Mouse (Mus musculus): ENCODE results near the gene Atg4d. TPM values are rescaled to one million over a fixed set of nuclear protein-coding genes. Genes with fewer than 3 reads are reported as not detected.
A peak's percentile ranks its signal among the peaks of the same experiment; 100 is the strongest.
"Not testable (repeated sequence)": the region's sequence is repeated elsewhere in the genome, so short reads cannot be mapped to it uniquely, and the experiment has no call there.

Gene Atg4d
- total and polyA plus RNA-seq, 3 experiments = 83.9 to 99.7 TPM; not detected in 1

- H3K4me3 ChIP-seq (ENCODE audit: control insufficient read depth in 1 of 2, insufficient read depth in 1 of 2, low read depth in 2 of 2, low read length in 2 of 2) = peak overlapping the region; percentile 23 to 63
- no peaks in the 10 kb centered on the region for H3K9me3 ChIP-seq (replicated peaks; ENCODE audit: insufficient read depth, low read length)
- TF ChIP-seq MYB (IDR thresholded peaks at IDR 0.05; ENCODE audit: low read depth, low read length) = no peak
- TF ChIP-seq CTCF (IDR thresholded peaks at IDR 0.05 in 2 of 3, conservative IDR thresholded peaks at IDR 0.05 in 1 of 3; ENCODE audit: control insufficient read depth in 1 of 3, insufficient read depth in 1 of 3, low read depth in 2 of 3, low read length in 3 of 3, poor library complexity in 1 of 3, severe bottlenecking in 1 of 3) = peak in 2 of 3 experiments; percentile 66 to 94; a peak in 4 of 6 replicates
- TF ChIP-seq MXI1 (IDR thresholded peaks at IDR 0.05; ENCODE audit: low read depth, low read length) = no peak
- TF ChIP-seq KAT2A (conservative IDR thresholded peaks at IDR 0.05; ENCODE audit: low read depth, low read length) = no peak
- TF ChIP-seq EP300 (IDR thresholded peaks at IDR 0.05; ENCODE audit: low read depth in 1 of 2, low read length in 2 of 2) = no peak
- TF ChIP-seq USF2 (IDR thresholded peaks at IDR 0.05; ENCODE audit: borderline replicate concordance in 1 of 2, insufficient read depth in 1 of 2, low read depth in 1 of 2, low read length in 2 of 2) = no peak
- peak; percentile 50; the same call in 1 of the 2 replicates for TF ChIP-seq TBP (IDR thresholded peaks at IDR 0.05; ENCODE audit: low read depth, low read length)
- no peak for TF ChIP-seq MAX (IDR thresholded peaks at IDR 0.05; ENCODE audit: low read length)
- TF ChIP-seq UBTF (IDR thresholded peaks at IDR 0.05; ENCODE audit: borderline replicate concordance, insufficient read depth, low read depth, low read length) = peak; percentile 82; the same call in 1 of the 2 replicates
- H3K9ac ChIP-seq (ENCODE audit: control insufficient read depth, low read depth, low read length, poor library complexity, severe bottlenecking) = peak overlapping the region; percentile 70
- no peaks in the 10 kb centered on the region for H3K79me2 ChIP-seq (ENCODE audit: control insufficient read depth, insufficient read depth, low read length, poor library complexity)
- peak; percentile 99 for DNase-seq (ENCODE audit: low read depth, low spot score)
- H3K27ac ChIP-seq (ENCODE audit: control insufficient read depth, low read depth, low read length) = peak overlapping the region; percentile 83
- H3K27me3 ChIP-seq (ENCODE audit: control insufficient read depth in 1 of 2, insufficient read depth in 2 of 2, low read length in 2 of 2) = no peaks in the 10 kb centered on the region
- H3K4me1 ChIP-seq (ENCODE audit: control insufficient read depth in 1 of 2, insufficient read depth in 2 of 2, low read length in 2 of 2) = peaks cover 2 to 23% of the 10 kb centered on the region in 2 experiments; a peak in 3 of 4 replicates
- peaks cover 0 to 23% of the 10 kb centered on the region in 2 experiments; a peak in 2 of 4 replicates for H3K36me3 ChIP-seq (ENCODE audit: control insufficient read depth in 1 of 2, insufficient read depth in 2 of 2, low read length in 2 of 2)
These were observed 43.6 kb upstream of the Atg4d start for GRCm38 (mm10) chr9:21221383-21221929.

- H3K36me3 ChIP-seq (ENCODE audit: control insufficient read depth in 1 of 2, insufficient read depth in 2 of 2, low read length in 2 of 2) = peaks cover 0 to 24% of the 10 kb centered on the region in 2 experiments; a peak in 2 of 4 replicates
- H3K9me3 ChIP-seq (replicated peaks; ENCODE audit: insufficient read depth, low read length); H3K4me3 ChIP-seq (ENCODE audit: control insufficient read depth in 1 of 2, insufficient read depth in 1 of 2, low read depth in 2 of 2, low read length in 2 of 2); H3K9ac ChIP-seq (ENCODE audit: control insufficient read depth, low read depth, low read length, poor library complexity, severe bottlenecking); H3K79me2 ChIP-seq (ENCODE audit: control insufficient read depth, insufficient read depth, low read length, poor library complexity); H3K27ac ChIP-seq (ENCODE audit: control insufficient read depth, low read depth, low read length); H3K27me3 ChIP-seq (ENCODE audit: control insufficient read depth in 1 of 2, insufficient read depth in 2 of 2, low read length in 2 of 2): not testable (repeated sequence)
- 0 out of 6 replicates have a peak, but pooled peaks of 1 of the 3 experiments have one; percentile 2 for TF ChIP-seq CTCF (IDR thresholded peaks at IDR 0.05 in 2 of 3, conservative IDR thresholded peaks at IDR 0.05 in 1 of 3; ENCODE audit: control insufficient read depth in 1 of 3, insufficient read depth in 1 of 3, low read depth in 2 of 3, low read length in 3 of 3, poor library complexity in 1 of 3, severe bottlenecking in 1 of 3)
- TF ChIP-seq TBP (IDR thresholded peaks at IDR 0.05; ENCODE audit: low read depth, low read length) = peak; percentile 89
- peaks cover 4 to 28% of the 10 kb centered on the region in 2 experiments; a peak in 3 of 4 replicates for H3K4me1 ChIP-seq (ENCODE audit: control insufficient read depth in 1 of 2, insufficient read depth in 2 of 2, low read length in 2 of 2)
- peak; percentile 61 for DNase-seq (ENCODE audit: low read depth, low spot score)
These were observed 41.6 kb upstream of the Atg4d start for GRCm38 (mm10) chr9:21223490-21223889.

GRCm38 (mm10) chr9:21223906-21224305 is 41.2 kb upstream of the Atg4d start:
- Histone ChIP-seq H3K9me3 (replicated peaks; ENCODE audit: insufficient read depth, low read length) (no peaks in the 10 kb centered on the region), H3K27ac (ENCODE audit: control insufficient read depth, low read depth, low read length) (no peak overlapping the region), H3K27me3 (ENCODE audit: control insufficient read depth in 1 of 2, insufficient read depth in 2 of 2, low read length in 2 of 2) (no peaks in the 10 kb centered on the region), H3K36me3 (ENCODE audit: control insufficient read depth in 1 of 2, insufficient read depth in 2 of 2, low read length in 2 of 2) (peaks cover 0 to 24% of the 10 kb centered on the region in 2 experiments; a peak in 2 of 4 replicates), H3K4me1 (ENCODE audit: control insufficient read depth in 1 of 2, insufficient read depth in 2 of 2, low read length in 2 of 2) (peaks cover 4 to 28% of the 10 kb centered on the region in 2 experiments; a peak in 3 of 4 replicates), H3K4me3 (ENCODE audit: control insufficient read depth in 1 of 2, insufficient read depth in 1 of 2, low read depth in 2 of 2, low read length in 2 of 2) (no peak overlapping the region), H3K9ac (ENCODE audit: control insufficient read depth, low read depth, low read length, poor library complexity, severe bottlenecking) (no peak overlapping the region), H3K79me2 (ENCODE audit: control insufficient read depth, insufficient read depth, low read length, poor library complexity) (no peaks in the 10 kb centered on the region)
- no peak for TF ChIP-seq MAFK (IDR thresholded peaks at IDR 0.05; ENCODE audit: borderline replicate concordance, low read depth, low read length)
- no peak for TF ChIP-seq HCFC1 (IDR thresholded peaks at IDR 0.05; ENCODE audit: low read depth, low read length)
- TF ChIP-seq MAX (IDR thresholded peaks at IDR 0.05; ENCODE audit: low read length) = no peak
- TF ChIP-seq EP300 (IDR thresholded peaks at IDR 0.05; ENCODE audit: low read depth in 1 of 2, low read length in 2 of 2) = no peak
- TF ChIP-seq ETS1 (IDR thresholded peaks at IDR 0.05; ENCODE audit: low read depth, low read length) = no peak
- no peak for TF ChIP-seq SIN3A (IDR thresholded peaks at IDR 0.05; ENCODE audit: low read length)
- TF ChIP-seq MYC (IDR thresholded peaks at IDR 0.05; ENCODE audit: low read depth, low read length) = no peak
- TF ChIP-seq MXI1 (IDR thresholded peaks at IDR 0.05; ENCODE audit: low read depth, low read length) = no peak
- TF ChIP-seq POLR2AphosphoS5 (IDR thresholded peaks at IDR 0.05; ENCODE audit: borderline replicate concordance, low read depth, low read length) = no peak
- TF ChIP-seq USF2 (IDR thresholded peaks at IDR 0.05; ENCODE audit: borderline replicate concordance in 1 of 2, insufficient read depth in 1 of 2, low read depth in 1 of 2, low read length in 2 of 2) = no peak
- TF ChIP-seq POLR2A (IDR thresholded peaks at IDR 0.05; ENCODE audit: control insufficient read depth in 1 of 2, insufficient read depth in 1 of 2, low read depth in 1 of 2, low read length in 2 of 2, poor library complexity in 1 of 2) = no peak
- no peak for TF ChIP-seq POLR2AphosphoS2 (IDR thresholded peaks at IDR 0.05; ENCODE audit: low read length)
- TF ChIP-seq KAT2A (conservative IDR thresholded peaks at IDR 0.05; ENCODE audit: low read depth, low read length) = no peak
- peak; percentile 69 for DNase-seq (ENCODE audit: low read depth, low spot score)
